14 mouse cellular contexts compared by ENCODE assay signal in genomic region chr12:76556745-76557389, GRCm38 (mm10). TPM values are rescaled to one million over a fixed set of nuclear protein-coding genes. Genes with fewer than 3 reads are reported as not detected.
DNase-seq lines count a peak whose midpoint lies in the region; ATAC-seq and TF ChIP-seq lines count a peak whose summit lies in the region.
"Had no signal": no experiment of that assay in that cellular context is flagged by ENCODE, and none has a peak within 500 bp of the region (broad histone marks: within the 10 kb centered on the region; RNA-seq: fewer than 3 reads in every experiment).

No protein-coding gene starts in this region.

- H3K4me3 ChIP-seq in gastrocnemius, adult 2 months = no peak overlapping the region
- H3K4me3 ChIP-seq in kidney, embryonic 14.5 days (ENCODE audit: low read length) = no peak overlapping the region
- no peak overlapping the region for H3K4me3 ChIP-seq in intestine, embryonic 16.5 days (ENCODE audit: low read length)
- H3K4me3 ChIP-seq: liver, embryonic 15.5 days; stomach, embryonic 15.5 days had no signal

- no peaks in the 10 kb centered on the region for H3K27me3 ChIP-seq in kidney, embryonic 14.5 days (ENCODE audit: control insufficient read depth, insufficient read depth, low read length)
- no peaks in the 10 kb centered on the region for H3K27me3 ChIP-seq in intestine, embryonic 16.5 days (replicated peaks; ENCODE audit: control insufficient read depth, insufficient read depth, low read length)
- H3K27me3 ChIP-seq: liver, embryonic 15.5 days; stomach, embryonic 15.5 days had no signal

- no peak for TF ChIP-seq CTCF in gastrocnemius, adult 2 months (IDR thresholded peaks at IDR 0.05)

- peak overlapping the region; percentile 57 for H3K27ac ChIP-seq in gastrocnemius, adult 2 months
- no peak overlapping the region for H3K27ac ChIP-seq in kidney, embryonic 14.5 days (ENCODE audit: low read depth, low read length)
- H3K27ac ChIP-seq in intestine, embryonic 16.5 days (ENCODE audit: low read length) = peak overlapping the region; percentile 49
- H3K27ac ChIP-seq: liver, embryonic 15.5 days; stomach, embryonic 15.5 days had no signal

- H3K4me1 ChIP-seq in kidney, embryonic 14.5 days (ENCODE audit: control insufficient read depth, insufficient read depth, low read length) = peaks cover 31% of the 10 kb centered on the region
- H3K4me1 ChIP-seq in intestine, embryonic 16.5 days (ENCODE audit: control insufficient read depth, insufficient read depth, low read length) = peaks cover 56% of the 10 kb centered on the region

- 14% methylated on average over 6 of the region's 6 CpGs for WGBS in kidney, embryonic 14.5 days
- 25% methylated on average over 6 of the region's 6 CpGs for WGBS in intestine, embryonic 16.5 days

- no peak overlapping the region for H3K4me2 ChIP-seq in kidney, embryonic 14.5 days (replicated peaks; ENCODE audit: low read depth, low read length)
- no peak overlapping the region for H3K4me2 ChIP-seq in intestine, embryonic 16.5 days (ENCODE audit: low read depth, low read length)
- H3K4me2 ChIP-seq: liver, embryonic 15.5 days; stomach, embryonic 15.5 days had no signal

- peaks cover 13% of the 10 kb centered on the region for H3K36me3 ChIP-seq in kidney, embryonic 14.5 days (ENCODE audit: control insufficient read depth, insufficient read depth, low read length)
- H3K36me3 ChIP-seq in intestine, embryonic 16.5 days (ENCODE audit: control insufficient read depth, insufficient read depth, low read length) = peaks cover 8% of the 10 kb centered on the region

- no peak for DNase-seq in gastrocnemius, adult 2 months
- no peak for DNase-seq in gastrocnemius, postnatal 4 days (ENCODE audit: low spot score in 2 of 2)
- no peak for DNase-seq in kidney, postnatal 10 days
- peak; percentile 52 for DNase-seq in retina, embryonic 14.5 days (ENCODE audit: low spot score)
- DNase-seq in cerebellum, adult 11-12 months = no peak
- no peak for DNase-seq in adrenal gland, postnatal 4 days (ENCODE audit: low spot score in 2 of 2)
- DNase-seq: B cell, adult 2 months; heart, postnatal 36 days; layer of hippocampus, postnatal 36 days; right cerebral cortex, adult 18-20 months had no signal

- H3K9me3 ChIP-seq in kidney, embryonic 14.5 days (ENCODE audit: control insufficient read depth, low read length) = no peaks in the 10 kb centered on the region
- no peaks in the 10 kb centered on the region for H3K9me3 ChIP-seq in intestine, embryonic 16.5 days (ENCODE audit: control insufficient read depth, low read length)
- H3K9me3 ChIP-seq: liver, embryonic 15.5 days; stomach, embryonic 15.5 days had no signal

- intact Hi-C loops in gastrocnemius, adult 2 months (cut with DNase I) = no loop called here

- H3K9ac ChIP-seq in kidney, embryonic 14.5 days (ENCODE audit: low read depth, low read length) = no peak overlapping the region
- peak overlapping the region; percentile 25; the same call in 1 of the 2 replicates for H3K9ac ChIP-seq in intestine, embryonic 16.5 days (ENCODE audit: low read depth, low read length)
- H3K9ac ChIP-seq: liver, embryonic 15.5 days; stomach, embryonic 15.5 days had no signal

- ATAC-seq in kidney, embryonic 14.5 days (ENCODE audit: low FRiP score, low TSS enrichment) = peak; percentile 36
- no peak for ATAC-seq in intestine, embryonic 16.5 days

RNA-seq across cellular contexts. Expression of gene Plekhg3, which starts 26.2 kb away (rescaled TPM):
- total RNA-seq in gastrocnemius, adult 2 months (2021) = 1 to 10 TPM; 5.3 to 6.1 TPM
- total RNA-seq in gastrocnemius, postnatal 4 days (2021) = 10 to 100 TPM; 23.2 to 27.6 TPM
- polyA plus RNA-seq in kidney, embryonic 14.5 days (2014; fragmentation: Nextera tagmentation; extraction: Ambion mirVana) = 7.9 and 15.1 TPM in 2 replicates
- polyA plus RNA-seq in intestine, embryonic 16.5 days (2015; fragmentation: Nextera tagmentation; extraction: Ambion mirVana) = 8.8 and 9.3 TPM in 2 replicates
- 10 to 100 TPM; 21.0 to 29.2 TPM for total RNA-seq in adrenal gland, postnatal 4 days (2021)
